Mouse (Mus musculus) splenic B cell, adult 2 months (primary cell): ENCODE results near the gene Sgk1.

ENCODE experiments used
- DNase-seq: peaks from one replicate; pipeline ENCODE4 v3.0.0-alpha.2; 2011; ENCODE audit warnings: low read depth, low spot score
- H3K27me3 ChIP-seq: 2 replicates; pipeline ENCODE4 v1.6.1; 2012; ENCODE audit warnings: mild to moderate bottlenecking, low read length, moderate library complexity, mixed read lengths; ENCODE audit not compliant: control insufficient read depth, poor library complexity, insufficient read depth, severe bottlenecking
- H3K36me3 ChIP-seq: 2 replicates; pipeline ENCODE4 v1.6.1; 2012; ENCODE audit warnings: mild to moderate bottlenecking, low read length, moderate library complexity, mixed read lengths; ENCODE audit not compliant: control insufficient read depth, poor library complexity, insufficient read depth, severe bottlenecking

The Sgk1 gene

DNA sequence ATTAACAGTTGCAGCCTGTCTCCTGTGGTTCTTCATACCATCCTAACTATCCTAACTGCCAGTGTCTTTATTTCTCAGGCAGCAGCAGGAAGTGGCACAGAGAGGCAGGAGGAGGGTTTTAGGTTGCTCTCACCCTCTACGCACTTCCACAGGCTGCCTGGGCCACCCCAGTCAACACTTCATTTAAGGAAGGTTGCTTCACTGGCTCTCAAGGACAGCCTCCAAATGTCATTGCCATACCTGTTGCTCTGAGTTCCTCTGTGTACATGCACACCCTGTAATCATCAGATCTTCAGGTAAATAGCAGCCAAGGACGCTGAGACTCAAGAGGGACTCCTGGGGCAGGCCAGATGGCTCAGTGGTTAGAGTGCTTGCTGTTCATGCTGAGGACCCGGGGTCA, 31.7 kb upstream of the Sgk1 start:
- Histone ChIP-seq H3K27me3 (no peaks in the 10 kb centered on the region), H3K36me3 (no peaks in the 10 kb centered on the region)
- no peak for DNase-seq

- no peaks in the 10 kb centered on the region for H3K27me3 ChIP-seq
- no peaks in the 10 kb centered on the region for H3K36me3 ChIP-seq
- no peak for DNase-seq
These were observed 28.9 kb upstream of the Sgk1 start for GRCm38 (mm10) chr10:21853122-21853521.

DNA sequence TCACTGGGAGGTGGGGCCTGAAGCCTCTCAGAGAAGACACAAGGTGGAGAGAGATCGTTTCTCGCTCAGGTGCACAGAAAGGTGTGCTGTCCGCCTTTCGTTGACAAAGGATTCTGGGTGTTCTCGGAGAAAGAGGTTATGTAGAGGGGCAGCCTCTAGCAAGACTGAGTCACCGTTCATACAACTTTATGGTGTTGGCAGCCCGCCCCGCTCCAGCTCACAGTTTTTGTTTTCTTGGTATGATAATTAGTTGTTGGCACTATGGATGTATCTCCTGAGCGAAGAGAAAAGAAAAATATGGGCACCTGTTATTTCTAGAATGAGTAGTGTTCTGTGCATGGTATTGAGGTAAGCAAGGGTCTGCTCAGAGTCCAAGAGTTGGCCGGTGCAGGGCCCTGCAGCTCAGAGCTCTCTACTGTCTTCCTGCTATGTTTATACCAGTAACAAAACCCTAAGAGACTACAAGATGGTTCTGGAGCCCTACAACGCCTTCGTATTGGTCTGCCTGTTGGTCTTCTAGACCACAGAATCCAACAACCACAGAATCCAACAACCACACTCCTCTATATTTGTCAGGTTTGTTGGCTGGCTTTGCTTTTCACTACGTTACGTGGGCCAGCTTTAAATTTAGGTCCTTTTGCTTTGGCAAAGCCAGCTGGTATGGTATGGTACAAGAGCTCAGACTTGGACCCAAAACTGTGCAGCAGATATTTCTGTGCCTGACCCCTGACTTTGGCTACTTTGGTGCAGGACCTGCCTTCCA, 28.2 kb upstream of the Sgk1 start:
- Histone ChIP-seq H3K36me3 (no peaks in the 10 kb centered on the region), H3K27me3 (no peaks in the 10 kb centered on the region)
- no peak for DNase-seq

DNA sequence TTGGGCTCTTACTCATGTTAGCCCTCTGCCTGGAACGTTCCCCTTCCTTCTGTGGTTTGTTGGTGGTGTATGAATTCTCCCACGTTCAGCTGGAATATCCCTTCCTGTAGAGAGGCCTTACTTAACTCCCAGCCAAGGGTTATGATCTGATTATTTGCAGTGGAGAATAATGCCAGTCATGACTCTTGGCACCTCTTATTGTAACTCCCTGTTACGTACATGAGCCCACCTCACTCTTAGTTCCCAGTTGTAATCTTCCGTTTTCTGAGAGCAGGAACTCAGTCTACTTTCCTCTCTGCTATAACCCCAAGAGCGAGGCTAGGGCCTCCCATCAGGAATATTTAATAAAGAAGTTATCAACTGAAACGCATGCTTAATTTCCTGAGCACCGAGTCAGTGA, 26.6 kb upstream of the Sgk1 start:
- DNase-seq, result no peak
- Histone ChIP-seq H3K36me3 (no peaks in the 10 kb centered on the region), H3K27me3 (no peaks in the 10 kb centered on the region)

- Histone ChIP-seq H3K36me3 (no peaks in the 10 kb centered on the region), H3K27me3 (no peaks in the 10 kb centered on the region)
- no peak for DNase-seq
These were observed 24.3 kb upstream of the Sgk1 start for GRCm38 (mm10) chr10:21857676-21858075.

- Histone ChIP-seq H3K36me3 (no peaks in the 10 kb centered on the region), H3K27me3 (no peaks in the 10 kb centered on the region)
- no peak for DNase-seq
These were observed 23.5 kb upstream of the Sgk1 start for GRCm38 (mm10) chr10:21858437-21858974.

GRCm38 (mm10) chr10:21866504-21866903, 15.5 kb upstream of the Sgk1 start:
- no peak for DNase-seq
- Histone ChIP-seq H3K27me3 (no peaks in the 10 kb centered on the region), H3K36me3 (no peaks in the 10 kb centered on the region)

GRCm38 (mm10) chr10:21868221-21868620, 13.8 kb upstream of the Sgk1 start:
- no peak for DNase-seq
- no peaks in the 10 kb centered on the region for H3K27me3 ChIP-seq

DNA sequence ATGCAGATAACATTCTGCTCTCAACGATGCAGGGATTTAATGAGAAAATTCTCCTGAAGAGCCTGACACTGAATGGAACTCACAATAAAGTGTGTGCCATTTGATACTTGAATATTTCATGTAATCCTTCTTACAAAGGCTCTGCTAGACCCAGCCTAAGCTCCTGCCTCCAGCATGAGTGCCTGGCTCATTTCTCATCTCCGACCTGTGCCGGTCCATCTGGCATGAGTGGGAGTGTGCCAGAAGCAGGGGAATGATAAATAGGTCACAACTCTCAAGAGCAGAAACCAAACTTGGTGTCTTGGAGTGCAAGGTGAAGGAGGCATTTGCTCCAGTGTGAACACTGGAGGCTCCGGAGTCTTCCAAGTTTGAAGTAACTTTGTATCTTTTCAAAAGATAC, 13.4 kb upstream of the Sgk1 start:
- no peaks in the 10 kb centered on the region for H3K36me3 ChIP-seq

More at GRCm38 (mm10) chr10:21868221-21868620, 13.8 kb upstream of the Sgk1 start:
- no peaks in the 10 kb centered on the region for H3K36me3 ChIP-seq

GRCm38 (mm10) chr10:21881837-21882183, 174 bp upstream of the Sgk1 start:
- Histone ChIP-seq H3K27me3 (no peaks in the 10 kb centered on the region), H3K36me3 (no peaks in the 10 kb centered on the region)
- peak; percentile 38 for DNase-seq

More for the DNA sequence above, 13.4 kb upstream of the Sgk1 start:
- DNase-seq, result no peak
- H3K27me3 ChIP-seq, result no peaks in the 10 kb centered on the region

GRCm38 (mm10) chr10:21883587-21883986, 1.6 kb downstream of the Sgk1 start:
- no peak for DNase-seq
- no peaks in the 10 kb centered on the region for H3K27me3 ChIP-seq
- H3K36me3 ChIP-seq, result no peaks in the 10 kb centered on the region

DNA sequence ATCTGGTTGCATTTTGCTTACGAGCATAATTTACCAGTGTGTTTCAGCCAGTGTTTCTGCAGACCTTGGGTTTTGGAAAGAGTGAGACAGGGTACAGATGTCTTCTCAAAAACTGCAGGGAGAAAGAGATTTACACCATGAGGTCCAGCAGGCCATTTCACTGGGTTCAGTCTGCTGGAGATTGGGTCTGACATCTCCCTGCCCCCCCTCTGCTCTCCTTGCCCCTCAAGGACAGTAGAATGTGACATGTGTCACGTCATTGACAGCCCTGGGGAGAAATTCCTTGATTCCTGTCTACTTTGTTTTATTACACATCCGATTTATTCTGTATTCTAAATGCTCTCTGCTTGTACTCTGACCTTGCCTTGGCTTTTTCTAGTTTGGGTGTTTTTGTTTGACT, 2.5 kb downstream of the Sgk1 start:
- no peaks in the 10 kb centered on the region for H3K36me3 ChIP-seq
- DNase-seq, result no peak
- H3K27me3 ChIP-seq, result no peaks in the 10 kb centered on the region

DNA sequence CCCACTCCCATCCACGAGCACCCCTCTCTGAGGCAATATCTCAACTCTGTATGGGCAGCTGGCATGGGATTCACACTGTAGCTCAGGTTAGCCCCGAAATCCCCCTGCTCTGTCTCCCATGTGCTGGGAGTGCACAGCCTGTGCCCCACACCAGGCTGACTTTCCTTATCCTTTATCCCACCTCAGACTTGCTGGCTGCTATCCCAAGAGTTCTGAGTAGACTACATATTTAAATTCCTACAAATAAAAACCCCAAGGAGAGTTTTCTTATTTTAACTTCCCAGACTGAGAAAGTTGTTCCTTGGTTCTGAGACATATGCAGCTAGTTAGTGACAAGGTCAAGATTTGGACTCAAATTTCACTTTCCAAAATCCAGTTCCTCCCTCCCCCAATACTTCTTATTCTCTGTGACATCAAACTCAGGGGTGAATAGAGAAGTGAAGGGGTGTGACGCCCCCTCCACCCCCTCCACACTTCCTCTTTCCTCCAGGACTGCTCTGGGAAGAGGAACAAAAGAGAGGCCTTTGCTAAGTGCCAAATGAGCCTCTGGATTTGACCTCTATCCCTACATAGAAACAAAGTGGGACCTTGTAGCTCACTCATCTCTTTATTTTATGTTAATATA, 7.3 kb downstream of the Sgk1 start:
- peak; percentile 45 for DNase-seq
- H3K27me3 ChIP-seq, result no peaks in the 10 kb centered on the region
- no peaks in the 10 kb centered on the region for H3K36me3 ChIP-seq

DNA sequence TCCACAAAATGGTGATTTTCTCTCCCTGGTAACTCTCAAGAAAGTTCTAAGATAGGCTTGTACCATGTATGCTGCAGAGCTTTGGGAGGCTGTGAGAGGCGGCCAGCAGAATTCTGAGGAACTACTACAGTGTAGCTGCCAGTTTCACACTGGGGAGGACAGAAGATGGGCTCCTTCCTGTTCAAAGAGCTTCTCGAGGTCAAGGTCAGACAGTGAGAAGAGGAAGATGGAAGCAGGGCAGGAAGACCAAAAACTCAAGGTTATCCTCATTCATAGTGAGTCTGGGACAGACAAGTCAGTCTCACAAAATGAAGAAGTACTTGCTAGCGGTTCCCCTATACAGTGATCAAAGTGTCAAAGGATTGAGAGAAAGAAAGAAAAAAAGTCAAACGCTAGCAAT, 8.3 kb downstream of the Sgk1 start:
- no peaks in the 10 kb centered on the region for H3K27me3 ChIP-seq
- no peaks in the 10 kb centered on the region for H3K36me3 ChIP-seq
- DNase-seq, result peak; percentile 15

- DNase-seq, result no peak
- Histone ChIP-seq H3K27me3 (no peaks in the 10 kb centered on the region), H3K36me3 (no peaks in the 10 kb centered on the region)
These were observed 9.5 kb downstream of the Sgk1 start for GRCm38 (mm10) chr10:21891442-21891841.
